Comparison of ENCODE assay signal across 8 mouse cellular contexts in genomic region chr7:114922155-114922554, GRCm38 (mm10).
A peak's percentile ranks its signal among the peaks of the same experiment; 100 is the strongest.
DNase-seq lines count a peak whose midpoint lies in the region; ATAC-seq and TF ChIP-seq lines count a peak whose summit lies in the region.

No protein-coding gene starts in this region.

- no peaks in the 10 kb centered on the region for H3K36me3 ChIP-seq in midbrain, embryonic 10.5 days
- H3K36me3 ChIP-seq in midbrain, embryonic 16.5 days (ENCODE audit: control insufficient read depth, insufficient read depth, low read length) = no peaks in the 10 kb centered on the region
- no peaks in the 10 kb centered on the region for H3K36me3 ChIP-seq in midbrain, postnatal 0 days (ENCODE audit: insufficient read depth, low read length)
- H3K36me3 ChIP-seq in stomach, embryonic 14.5 days (ENCODE audit: control insufficient read depth, insufficient read depth, low read length) = no peaks in the 10 kb centered on the region

- intact Hi-C loops in left cerebral cortex, postnatal 4 days (cut with DNase I) = no loop called here

- peak; percentile 84 for TF ChIP-seq CTCF in midbrain, postnatal 0 days (IDR thresholded peaks at IDR 0.05)

- H3K4me1 ChIP-seq in midbrain, embryonic 10.5 days = no peaks in the 10 kb centered on the region
- no peaks in the 10 kb centered on the region for H3K4me1 ChIP-seq in midbrain, embryonic 16.5 days (ENCODE audit: control insufficient read depth, insufficient read depth, low read length)
- no peaks in the 10 kb centered on the region for H3K4me1 ChIP-seq in midbrain, postnatal 0 days (ENCODE audit: insufficient read depth, low read length)
- H3K4me1 ChIP-seq in stomach, embryonic 14.5 days (ENCODE audit: control insufficient read depth, insufficient read depth, low read length) = no peaks in the 10 kb centered on the region

- peak; percentile 72 for DNase-seq in midbrain, embryonic 10.5 days (ENCODE audit: low spot score)
- peak; percentile 64 for DNase-seq in embryo, embryonic 11.5 days (ENCODE audit: low read depth, low spot score)
- peak; percentile 66 for DNase-seq in kidney, adult 18-20 months
- DNase-seq in left cerebral cortex, postnatal 4 days = peak; percentile 89
- DNase-seq in midbrain, postnatal 0 days (ENCODE audit: low spot score) = peak; percentile 82

- H3K9me3 ChIP-seq in midbrain, embryonic 10.5 days (replicated peaks) = no peaks in the 10 kb centered on the region
- no peaks in the 10 kb centered on the region for H3K9me3 ChIP-seq in midbrain, embryonic 16.5 days (replicated peaks; ENCODE audit: control insufficient read depth, low read length, poor library complexity, severe bottlenecking)
- no peaks in the 10 kb centered on the region for H3K9me3 ChIP-seq in midbrain, postnatal 0 days (ENCODE audit: low read length)
- H3K9me3 ChIP-seq in stomach, embryonic 14.5 days (ENCODE audit: control insufficient read depth, low read depth, low read length) = no peaks in the 10 kb centered on the region

- ATAC-seq in midbrain, embryonic 16.5 days = no peak
- peak; percentile 87 for ATAC-seq in granulocyte monocyte progenitor cell, adult 5-6 weeks (replicated peaks; ENCODE audit: poor library complexity, severe bottlenecking)
- no peak for ATAC-seq in midbrain, postnatal 0 days (ENCODE audit: low FRiP score)
- ATAC-seq in stomach, embryonic 14.5 days (ENCODE audit: insufficient number of reproducible peaks, insufficient read depth, low FRiP score, low read depth) = peak; percentile 74; the same call in 1 of the 2 replicates

- no peaks in the 10 kb centered on the region for H3K27me3 ChIP-seq in midbrain, embryonic 10.5 days (ENCODE audit: low read depth, poor library complexity, severe bottlenecking)
- H3K27me3 ChIP-seq in midbrain, embryonic 16.5 days (ENCODE audit: control insufficient read depth, insufficient read depth, low read depth, low read length) = no peaks in the 10 kb centered on the region; the same call in 1 of the 2 replicates
- H3K27me3 ChIP-seq in midbrain, postnatal 0 days (ENCODE audit: insufficient read depth, low read length) = no peaks in the 10 kb centered on the region
- no peaks in the 10 kb centered on the region for H3K27me3 ChIP-seq in stomach, embryonic 14.5 days (ENCODE audit: control insufficient read depth, insufficient read depth, low read length)

- no peak overlapping the region for H3K4me2 ChIP-seq in midbrain, embryonic 16.5 days (ENCODE audit: low read length)
- no peak overlapping the region for H3K4me2 ChIP-seq in midbrain, postnatal 0 days (ENCODE audit: low read depth, low read length, poor library complexity, severe bottlenecking)
- H3K4me2 ChIP-seq in stomach, embryonic 14.5 days (replicated peaks; ENCODE audit: low read depth, low read length) = no peak overlapping the region

- no peak overlapping the region for H3K9ac ChIP-seq in midbrain, embryonic 16.5 days (ENCODE audit: low read depth, low read length)
- no peak overlapping the region for H3K9ac ChIP-seq in midbrain, postnatal 0 days (replicated peaks; ENCODE audit: low read length, poor library complexity, severe bottlenecking)
- no peak overlapping the region for H3K9ac ChIP-seq in stomach, embryonic 14.5 days (replicated peaks; ENCODE audit: low read depth, low read length)

- H3K27ac ChIP-seq in midbrain, embryonic 10.5 days (replicated peaks) = no peak overlapping the region
- no peak overlapping the region for H3K27ac ChIP-seq in midbrain, embryonic 16.5 days (ENCODE audit: low read length)
- no peak overlapping the region for H3K27ac ChIP-seq in midbrain, postnatal 0 days (ENCODE audit: low read depth, low read length)
- no peak overlapping the region for H3K27ac ChIP-seq in stomach, embryonic 14.5 days (ENCODE audit: low read length)

- H3K4me3 ChIP-seq in midbrain, embryonic 10.5 days = no peak overlapping the region
- no peak overlapping the region for H3K4me3 ChIP-seq in midbrain, embryonic 16.5 days (ENCODE audit: low read depth, low read length)
- H3K4me3 ChIP-seq in midbrain, postnatal 0 days (ENCODE audit: low read depth, low read length) = no peak overlapping the region
- no peak overlapping the region for H3K4me3 ChIP-seq in stomach, embryonic 14.5 days (ENCODE audit: low read depth, low read length)

- 13% methylated on average over 3 of the region's 3 CpGs for WGBS in midbrain, embryonic 10.5 days
- WGBS in midbrain, embryonic 16.5 days = 15% methylated on average over 3 of the region's 3 CpGs
- WGBS in midbrain, postnatal 0 days = 13% methylated on average over 3 of the region's 3 CpGs
- WGBS in stomach, embryonic 14.5 days = 2% methylated on average over 3 of the region's 3 CpGs

Comparison
In these comparisons a context has a peak if more than half of its experiments do, and no peak if none do; other contexts are left out.
1. ATAC-seq: peak in granulocyte monocyte progenitor cell, adult 5-6 weeks (single experiment) and stomach, embryonic 14.5 days (single experiment); none in midbrain, embryonic 16.5 days (single experiment) and midbrain, postnatal 0 days (single experiment).
2. Peak in every context shown above with its lines, with median percentiles within 50 percentile points of each other: DNase-seq.